Mouse (Mus musculus): ENCODE measurements around the gene Acap1.
"Not testable (repeated sequence)": the region's sequence is repeated elsewhere in the genome, so short reads cannot be mapped to it uniquely, and the experiment has no call there.

The Acap1 gene

DNA sequence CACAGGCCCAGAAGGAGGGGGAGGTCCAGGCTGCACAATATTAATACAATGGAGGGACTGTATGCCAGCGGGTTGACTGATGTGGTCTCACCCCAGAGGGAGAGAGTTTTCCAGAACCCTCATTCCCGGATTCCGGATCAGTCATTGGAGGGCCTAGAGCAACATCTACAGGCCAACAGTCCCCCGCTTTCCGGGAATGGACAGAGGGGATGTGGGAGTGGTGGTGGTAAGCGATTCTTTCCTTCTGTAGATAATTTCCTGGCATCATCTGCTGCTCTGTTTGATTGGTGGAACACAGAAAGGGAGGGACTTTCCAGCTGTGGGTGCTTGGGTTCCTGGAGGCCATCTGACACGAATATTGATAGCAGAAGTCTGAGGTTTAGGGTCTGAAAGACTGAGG is 19.2 kb downstream of the Acap1 start:
- DNase-seq (ENCODE audit: low spot score) = no peak

DNA sequence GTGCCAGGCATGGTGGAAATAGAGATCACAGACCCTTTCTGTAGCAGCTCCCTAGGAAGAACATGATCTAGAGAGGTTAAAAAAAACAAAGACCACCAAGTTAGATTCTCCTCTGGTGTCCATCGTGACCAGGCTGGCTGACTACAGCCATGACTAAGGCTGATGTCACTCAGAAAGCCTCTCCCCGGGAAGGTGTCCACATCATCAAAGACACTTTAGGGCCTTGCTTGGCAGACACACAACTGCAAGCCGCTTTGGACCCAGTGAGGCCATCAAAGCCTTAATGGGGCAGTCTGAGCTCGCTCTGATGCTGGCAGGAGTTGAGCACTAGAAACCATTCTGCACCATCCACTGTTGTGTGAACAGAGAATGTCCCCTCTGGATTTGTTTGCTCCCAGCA is 22.9 kb downstream of the Acap1 start:
- DNase-seq (ENCODE audit: low spot score) = no peak

DNA sequence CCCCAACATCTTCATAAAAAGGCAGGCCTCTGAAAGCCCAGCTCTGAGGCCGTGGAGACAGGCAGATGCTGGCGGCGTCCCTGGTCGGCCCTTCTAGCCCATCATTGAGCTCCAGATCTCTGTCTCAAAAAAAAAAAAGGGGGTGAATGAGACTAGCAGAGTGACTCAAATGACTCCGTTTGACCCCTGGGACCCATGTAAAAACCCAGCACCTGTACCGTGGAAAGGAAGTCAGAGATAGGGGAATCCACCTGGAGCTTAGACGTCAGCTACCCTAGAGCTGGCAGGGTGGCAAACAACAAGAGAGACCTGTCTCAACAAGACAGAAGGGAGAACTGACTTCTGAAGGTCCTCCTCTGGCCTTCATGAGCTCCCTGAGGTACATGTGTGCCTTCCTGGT is 23.5 kb downstream of the Acap1 start:
- DNase-seq (ENCODE audit: low spot score) = no peak

DNA sequence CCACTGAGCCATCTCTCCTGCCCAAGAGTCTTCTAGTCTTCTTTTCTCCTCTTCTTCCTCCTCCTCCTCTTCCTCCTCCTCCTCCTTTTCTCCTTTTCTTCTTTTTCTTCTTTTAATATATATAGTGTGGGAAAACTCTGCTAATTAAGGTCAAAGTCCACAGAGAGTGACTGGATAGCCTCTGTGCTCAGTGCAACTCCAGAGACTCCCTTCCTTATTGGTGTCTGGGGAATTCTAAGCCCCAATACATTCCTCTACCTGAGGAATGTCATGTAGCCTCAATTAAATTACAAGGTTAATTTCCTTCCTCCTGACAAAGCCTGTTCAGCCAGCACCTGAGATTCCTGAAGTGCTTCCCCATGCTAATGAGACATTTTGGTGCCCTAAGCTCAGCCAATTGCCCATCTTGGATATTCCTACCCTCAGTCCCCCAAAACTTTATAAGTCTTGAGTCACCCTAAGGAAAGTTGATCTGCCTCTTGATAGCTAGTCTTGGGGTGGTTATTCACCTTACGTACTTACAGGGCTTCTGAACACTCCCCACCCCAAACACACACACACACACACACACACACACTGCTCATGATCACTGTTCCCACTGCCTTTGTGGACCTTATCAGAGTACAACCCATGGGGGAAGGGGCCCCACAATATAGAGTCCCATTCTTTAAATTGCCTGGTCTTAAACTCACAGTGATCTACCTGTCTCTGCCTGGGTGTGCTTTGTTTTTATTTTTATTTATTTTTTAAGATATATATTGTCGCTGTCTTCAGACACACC is 24.9 kb downstream of the Acap1 start:
- DNase-seq (ENCODE audit: low spot score) = no peak

DNA sequence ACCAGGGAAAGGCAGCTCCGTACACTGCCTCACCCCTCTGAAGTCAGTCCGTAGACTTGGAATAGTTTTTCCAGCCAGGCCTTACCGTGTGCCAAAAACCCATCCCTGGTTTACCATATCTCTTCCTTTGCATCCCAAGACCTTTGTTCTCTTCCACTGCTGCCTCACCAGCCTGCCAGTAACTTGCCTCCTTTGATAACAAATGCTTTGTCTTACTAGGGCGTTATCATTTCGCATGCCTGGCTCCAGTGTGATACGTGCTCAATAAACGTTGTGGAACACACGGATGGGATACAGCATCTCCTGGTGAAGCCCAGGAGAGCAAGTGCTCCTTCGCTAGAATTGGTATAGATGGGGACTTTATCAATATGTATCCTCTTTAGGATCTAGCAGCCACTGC is 28.0 kb downstream of the Acap1 start:
- DNase-seq (ENCODE audit: low spot score) = no peak

DNA sequence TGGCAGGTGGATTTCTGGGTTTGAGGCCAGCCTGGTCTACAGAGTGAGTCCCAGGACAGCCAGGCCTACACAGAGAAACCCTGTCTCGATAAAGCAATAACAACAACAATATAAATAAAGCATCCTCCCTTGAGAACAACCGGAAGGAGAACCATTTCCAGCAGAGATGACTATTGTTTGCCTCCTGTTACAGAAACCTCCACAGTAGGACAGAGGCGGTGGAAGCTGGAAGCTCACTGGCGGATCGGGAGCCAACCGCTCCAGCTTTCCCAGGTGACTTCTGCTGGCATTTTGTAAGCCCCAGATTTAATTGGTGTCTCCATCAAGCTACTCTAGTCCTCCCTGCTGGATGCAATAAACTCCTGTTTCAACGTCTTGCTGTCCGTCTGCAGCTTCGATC is 29.8 kb downstream of the Acap1 start:
- DNase-seq (ENCODE audit: low spot score) = no peak

DNA sequence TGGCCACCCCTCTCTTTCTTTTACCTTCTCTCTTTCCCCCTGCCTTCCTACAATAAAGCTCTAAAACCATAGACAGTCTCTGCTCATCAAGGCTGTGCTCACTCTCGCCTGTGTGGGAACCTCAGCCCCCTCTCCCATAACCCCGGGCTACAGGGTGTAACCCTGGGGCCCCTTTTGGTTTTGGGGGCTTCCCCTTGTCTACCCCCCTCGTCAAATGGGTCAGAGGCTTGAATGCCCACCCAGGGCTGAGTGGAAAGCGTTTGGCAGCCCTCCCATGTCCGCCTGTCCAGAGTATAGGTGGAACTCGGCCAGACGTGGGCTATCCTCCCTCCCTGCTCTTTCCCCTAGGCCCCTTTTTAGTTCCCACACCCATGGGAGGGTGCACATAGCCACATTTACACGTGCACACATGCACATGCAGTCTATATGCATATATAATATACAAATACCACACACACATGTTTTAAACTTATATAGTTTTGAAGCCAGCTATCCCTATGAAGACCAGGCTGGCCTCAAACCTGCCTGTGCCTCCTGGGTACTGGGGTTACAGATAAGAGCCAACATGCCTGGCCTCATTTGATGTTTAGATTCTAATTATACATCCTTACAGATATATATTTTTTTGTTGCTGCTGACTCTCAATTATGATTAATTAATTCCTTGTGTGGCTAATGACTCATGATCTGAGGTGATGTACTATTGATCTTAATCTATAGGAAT is 31.0 kb downstream of the Acap1 start:
- DNase-seq (ENCODE audit: low spot score) = no peak

DNA sequence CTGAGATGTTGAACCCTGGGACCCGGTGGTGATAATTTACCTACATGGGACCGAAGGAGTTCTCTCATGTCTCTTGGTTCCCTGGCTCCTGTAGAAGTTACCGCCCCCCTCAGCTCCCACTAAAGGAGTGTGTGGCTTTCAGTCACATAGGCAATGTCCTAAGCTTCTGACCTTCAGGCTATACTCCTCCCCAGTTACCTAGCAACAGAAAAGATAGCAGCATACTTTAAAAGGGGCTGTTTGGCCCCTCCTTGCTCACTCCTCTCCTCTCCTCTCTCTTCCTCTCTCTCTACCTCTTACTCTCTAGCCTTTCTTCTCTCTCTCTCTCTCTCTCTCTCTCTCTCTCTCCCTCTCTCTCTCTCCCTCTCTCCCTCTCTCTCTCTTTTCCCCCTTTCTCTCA is 31.6 kb downstream of the Acap1 start:
- not testable (repeated sequence) for DNase-seq (ENCODE audit: low spot score)

DNA sequence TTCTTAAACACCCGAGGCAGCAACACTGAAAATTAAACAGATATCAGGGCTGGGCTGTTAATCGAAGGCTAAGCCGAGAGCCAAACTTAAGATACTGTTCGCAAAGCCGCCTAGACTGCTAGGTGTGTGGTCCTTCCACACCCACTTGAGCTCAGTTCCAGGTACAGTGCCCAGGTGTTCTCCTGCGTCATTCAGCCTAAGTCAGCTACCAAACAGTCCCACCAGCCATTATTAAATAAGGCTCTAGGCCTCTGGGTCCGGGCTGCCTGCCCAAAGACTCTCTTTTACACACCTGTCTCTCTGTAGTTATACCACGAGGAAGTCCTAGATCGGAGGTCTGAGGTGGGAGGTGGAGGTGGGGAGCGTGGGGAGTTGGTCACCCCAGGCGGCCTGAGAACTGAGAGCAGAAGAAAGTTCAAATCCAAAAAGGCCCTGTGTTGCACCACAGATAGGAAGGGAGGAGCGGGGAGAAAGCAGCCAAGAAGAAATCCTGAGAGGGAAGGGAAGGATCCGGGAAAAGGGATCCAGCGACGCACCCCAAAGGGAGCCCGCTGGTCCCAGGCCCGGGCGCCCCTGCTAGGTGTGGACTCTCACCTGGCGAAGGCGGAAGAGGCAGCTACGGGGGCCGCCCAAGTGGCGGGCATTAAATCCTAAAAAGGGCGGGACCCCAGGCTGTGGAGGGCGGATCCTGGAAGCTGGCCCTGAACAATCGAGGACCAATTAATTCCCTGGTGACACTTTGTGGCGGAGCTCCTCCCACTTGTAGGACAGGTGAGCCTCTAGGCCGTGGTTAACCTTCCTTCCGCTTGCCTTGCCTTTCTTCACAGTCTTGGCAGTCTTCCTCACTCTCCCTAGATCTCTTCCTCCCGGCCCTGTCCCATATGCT is 37.0 kb downstream of the Acap1 start, which contains the start of gene Tnk1:
TSS of gene Tnk1 (minus strand) at position 618 of the 886 bp plus-strand sequence.
- no peak for DNase-seq (ENCODE audit: low spot score)

DNA sequence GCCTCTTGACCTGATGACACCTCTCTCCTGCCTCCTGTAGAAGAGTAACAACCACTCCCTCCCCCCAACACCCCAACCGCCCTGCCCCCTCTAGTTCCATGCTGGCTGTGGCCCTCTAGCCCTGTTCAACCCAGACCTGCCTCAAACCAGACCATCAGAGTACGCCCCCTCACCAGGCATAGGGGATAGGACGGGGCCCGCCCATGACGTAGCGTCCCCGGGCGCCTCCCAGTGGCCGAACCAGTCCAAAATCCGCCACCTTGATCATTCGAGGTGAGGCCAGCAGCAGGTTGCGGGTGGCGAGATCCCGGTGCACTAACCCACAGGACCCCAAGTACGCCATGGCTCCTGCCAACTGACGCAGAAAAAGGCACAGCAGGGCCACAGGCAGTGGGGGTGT is 40.0 kb downstream of the Acap1 start:
- peak; percentile 74 for DNase-seq (ENCODE audit: low spot score)

DNA sequence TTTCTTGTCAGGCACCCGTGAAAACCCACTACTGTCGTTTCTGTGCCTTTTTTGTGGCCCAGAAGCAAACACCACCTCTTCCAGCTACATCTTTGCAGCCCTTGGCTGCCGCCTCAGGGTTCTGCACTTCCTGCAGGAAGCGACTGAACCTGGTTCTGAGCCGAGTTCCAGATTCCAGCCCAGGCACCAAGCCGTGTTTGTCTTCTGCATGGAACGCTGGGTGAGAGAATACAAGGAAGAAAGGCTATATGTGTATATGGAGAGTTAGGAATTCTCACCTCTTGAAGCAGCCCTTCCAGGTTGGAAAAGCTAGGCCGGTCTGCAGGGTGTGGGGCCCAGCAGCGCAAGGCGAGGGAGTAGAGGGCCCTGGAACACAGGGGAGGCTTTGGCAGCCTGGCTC is 40.7 kb downstream of the Acap1 start:
- no peak for DNase-seq (ENCODE audit: low spot score)

DNA sequence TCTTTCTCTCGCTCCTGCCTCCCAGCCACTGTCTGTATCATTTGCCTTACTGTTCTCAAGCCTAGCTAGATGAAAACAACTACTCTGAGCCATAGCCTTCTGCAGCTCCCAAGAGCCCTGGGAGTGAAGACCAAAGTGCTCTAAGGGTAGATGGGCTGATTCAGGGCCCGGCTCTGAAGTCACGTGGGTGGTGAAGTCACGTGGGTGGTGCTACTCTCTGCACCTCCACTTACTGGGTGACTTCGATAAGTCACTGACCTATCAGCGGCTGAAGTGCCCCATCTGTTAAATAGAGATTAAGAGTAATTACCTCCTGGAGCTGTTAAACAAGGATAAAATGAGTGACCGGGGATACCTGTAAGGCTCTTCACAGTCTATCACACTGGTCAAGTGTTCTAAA is 41.3 kb downstream of the Acap1 start:
- DNase-seq (ENCODE audit: low spot score) = no peak

DNA sequence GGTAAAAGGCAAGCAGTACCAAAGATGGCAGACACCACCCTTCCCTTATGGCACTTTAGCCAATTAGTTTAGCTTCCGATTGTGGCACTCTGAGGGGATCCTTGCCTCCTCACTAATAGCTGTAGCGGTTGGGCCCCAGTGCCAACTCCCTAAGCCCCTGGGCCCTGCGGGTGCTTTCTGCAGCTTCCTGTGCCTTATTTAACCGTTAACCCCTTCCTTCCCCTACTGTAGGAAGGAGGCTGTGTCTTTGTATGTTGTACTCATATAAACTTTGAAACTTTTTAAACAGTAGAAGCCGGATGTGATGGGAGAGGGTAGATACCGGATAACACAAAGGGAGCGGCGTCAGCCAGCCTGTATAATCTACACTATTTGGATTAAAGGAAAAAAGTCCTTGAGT is 44.6 kb downstream of the Acap1 start:
- DNase-seq (ENCODE audit: low spot score) = no peak

DNA sequence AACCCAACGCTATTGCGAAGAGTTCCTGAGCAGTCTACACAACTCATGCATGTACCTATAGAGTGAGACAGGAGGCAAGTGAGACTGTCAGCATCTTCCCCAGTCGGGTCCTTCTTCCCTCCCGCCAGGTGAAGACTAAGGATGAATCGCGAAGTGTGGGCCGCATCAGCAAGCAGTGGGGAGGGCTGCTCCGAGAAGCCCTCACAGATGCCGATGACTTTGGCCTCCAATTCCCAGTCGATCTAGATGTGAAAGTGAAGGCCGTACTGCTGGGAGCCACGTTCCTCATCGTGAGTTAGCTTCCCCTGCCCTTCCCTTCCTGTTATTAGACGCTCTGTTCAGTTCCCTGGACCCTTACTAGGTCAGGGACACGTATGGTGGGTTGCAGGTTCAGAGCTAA is 45.5 kb downstream of the Acap1 start:
- DNase-seq (ENCODE audit: low spot score) = no peak

DNA sequence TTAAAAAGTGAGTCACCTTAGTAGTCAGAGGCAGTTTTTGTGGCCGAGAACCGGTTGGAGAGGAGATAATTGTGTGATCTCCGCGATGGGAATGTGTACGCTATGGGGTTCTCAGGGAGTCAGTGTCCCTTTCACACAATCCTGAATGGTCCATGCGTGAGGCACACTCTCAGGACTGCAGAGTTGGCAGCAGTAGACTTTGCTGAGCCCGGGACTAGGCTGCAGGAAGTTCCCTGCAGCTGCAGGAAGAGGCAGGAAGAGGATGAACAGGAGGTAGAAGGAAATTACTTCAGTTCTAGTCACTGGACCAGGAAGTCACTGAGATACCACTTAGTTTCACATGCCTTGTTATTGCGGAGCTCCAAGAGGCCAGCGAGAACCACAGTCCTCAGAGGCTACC is 46.2 kb downstream of the Acap1 start:
- DNase-seq (ENCODE audit: low spot score) = no peak

DNA sequence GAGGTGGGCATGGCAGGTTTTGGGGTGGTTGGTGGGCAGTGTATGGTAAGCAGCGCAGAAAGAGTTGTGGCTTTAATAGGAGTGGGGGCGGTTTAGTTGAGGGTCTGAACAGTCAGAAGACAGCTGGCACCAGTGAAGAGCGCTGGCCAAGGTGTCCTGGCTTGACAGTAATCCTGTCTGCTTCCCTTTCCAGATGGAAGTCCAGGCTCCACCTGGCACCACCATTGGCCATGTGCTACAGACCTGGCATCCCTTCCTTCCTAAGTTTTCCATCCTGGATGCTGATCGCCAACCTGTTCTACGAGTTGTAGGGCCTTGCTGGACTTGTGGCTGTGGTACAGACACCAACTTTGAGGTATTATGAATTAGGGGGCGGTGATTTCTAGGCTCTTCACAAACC is 47.3 kb downstream of the Acap1 start:
- DNase-seq (ENCODE audit: low spot score) = no peak

DNA sequence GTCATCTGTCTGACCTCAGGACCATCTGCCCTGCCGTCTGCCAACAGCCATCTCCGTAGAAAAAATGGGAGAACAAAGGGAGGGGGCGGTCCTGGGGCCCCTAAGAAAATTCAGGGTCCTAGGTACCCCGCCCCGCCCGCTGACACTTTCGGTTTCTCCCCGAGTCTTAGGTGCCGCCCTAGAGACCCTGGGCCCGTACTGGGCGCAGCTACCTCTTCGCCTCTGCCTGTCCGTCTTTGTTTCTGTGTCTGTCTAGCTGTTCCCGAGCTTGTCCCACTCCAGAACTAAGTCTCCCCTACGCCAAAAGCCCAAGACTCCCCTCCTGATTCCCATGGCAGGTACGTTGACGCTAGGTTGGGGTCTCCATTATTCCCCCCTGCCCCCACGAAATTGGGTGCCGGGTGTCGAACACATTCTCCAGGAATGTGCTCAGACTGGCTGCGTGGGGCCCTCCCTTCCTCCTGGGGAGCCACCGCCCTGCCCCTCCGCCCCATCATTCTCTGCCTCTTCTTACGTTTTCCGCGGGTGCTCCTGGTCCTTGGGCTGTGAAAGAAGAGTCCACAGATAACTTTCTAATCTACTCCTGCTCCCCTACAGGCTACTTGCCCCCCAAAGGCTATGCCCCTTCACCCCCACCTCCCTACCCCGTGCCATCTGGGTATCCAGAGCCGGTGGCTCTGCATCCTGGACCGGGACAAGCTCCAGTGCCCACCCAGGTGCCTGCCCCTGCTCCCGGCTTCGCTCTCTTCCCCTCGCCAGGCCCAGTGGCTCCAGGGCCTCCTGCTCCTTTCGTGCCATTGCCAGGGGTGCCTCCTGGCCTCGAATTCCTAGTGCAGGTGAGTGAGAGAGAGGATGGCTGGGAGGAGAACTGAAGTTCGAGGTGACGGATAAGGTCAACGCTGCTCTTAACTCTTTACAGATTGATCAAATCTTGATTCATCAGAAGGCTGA is 48.3 kb downstream of the Acap1 start:
- DNase-seq (ENCODE audit: low spot score) = no peak

DNA sequence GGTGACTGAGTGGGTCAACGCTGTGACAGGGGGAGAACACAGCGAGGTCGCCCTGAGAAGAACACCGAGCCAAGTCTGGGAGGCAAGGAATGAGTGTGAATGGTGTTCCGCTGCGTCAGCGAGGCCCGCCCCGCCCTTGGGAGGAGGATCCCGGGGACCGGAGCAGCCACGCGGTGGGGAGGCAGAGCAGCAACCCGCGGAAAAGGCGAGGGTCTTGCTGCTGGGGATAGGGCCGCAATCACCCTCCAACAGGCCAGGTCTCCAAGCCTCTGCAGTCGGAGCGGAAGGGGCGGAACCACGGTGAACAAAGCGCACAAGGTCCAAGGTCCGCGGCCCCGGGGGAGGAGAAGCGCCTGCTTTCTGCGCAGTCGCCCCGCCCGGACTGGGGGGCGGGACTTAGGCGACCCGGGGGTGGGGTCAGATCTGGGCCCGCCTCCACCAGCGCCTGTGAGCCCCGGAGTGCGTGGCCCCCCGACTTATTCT is 49.1 kb downstream of the Acap1 start, which contains the start of gene Plscr3:
TSS of gene Plscr3 (plus strand) at position 179 of the 483 bp plus-strand sequence.
- peak; percentile 95 for DNase-seq (ENCODE audit: low spot score)

DNA sequence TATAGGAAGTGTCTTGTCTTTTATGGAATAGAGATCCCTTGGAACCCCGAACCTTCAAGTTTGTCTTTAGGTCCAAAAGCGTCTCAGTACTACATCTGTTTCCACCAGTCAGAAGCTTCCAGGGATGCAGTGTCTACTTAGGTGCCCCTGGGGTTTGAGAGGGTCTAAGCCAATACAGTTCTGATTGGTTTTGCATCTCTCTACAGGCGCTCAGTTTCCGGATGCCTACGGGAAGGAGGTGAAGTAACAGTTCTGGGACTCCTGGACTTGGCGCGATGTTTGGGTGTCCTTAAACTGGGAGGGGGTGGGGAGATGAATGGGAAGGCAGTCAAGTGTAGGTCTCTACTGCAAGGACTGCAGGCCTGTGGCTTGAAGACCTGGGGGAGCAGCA is 56.6 kb downstream of the Acap1 start:
- DNase-seq (ENCODE audit: low spot score) = no peak

DNA sequence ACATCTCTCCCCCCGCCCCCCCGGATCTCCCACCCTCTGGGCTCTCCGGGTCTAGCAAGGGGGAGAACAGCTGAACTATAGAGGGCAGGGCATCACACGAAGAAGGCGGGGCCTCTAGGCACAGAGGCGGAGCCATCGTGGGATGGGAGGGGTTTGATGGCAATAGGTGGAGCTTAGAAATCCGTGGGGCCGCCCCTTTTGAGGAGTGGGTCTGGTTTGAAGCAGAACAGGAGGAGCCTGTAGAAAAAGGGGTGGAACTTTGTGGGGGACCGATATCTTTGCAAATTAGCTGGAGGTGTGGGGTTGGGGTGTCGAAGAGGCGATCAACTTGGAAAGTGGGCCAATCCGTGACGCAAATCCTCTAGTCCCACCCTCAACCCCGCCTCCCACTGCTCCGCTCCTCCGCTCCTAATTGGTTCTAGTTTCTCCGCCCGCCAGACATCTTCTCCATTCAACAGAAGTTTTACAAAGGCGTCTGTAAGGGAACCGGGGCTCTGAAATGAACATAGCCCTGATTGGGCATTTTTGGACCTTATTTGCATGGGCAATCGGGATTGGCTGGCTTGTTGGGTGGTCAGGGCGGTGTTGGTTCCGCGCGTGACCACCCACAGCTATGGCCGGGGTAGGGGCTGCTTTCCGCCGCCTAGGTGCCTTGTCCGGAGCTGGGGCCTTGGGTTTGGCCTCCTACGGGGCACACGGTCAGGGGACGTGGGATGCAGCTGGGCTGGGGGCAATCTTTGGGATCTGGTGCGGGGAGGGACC is 57.2 kb downstream of the Acap1 start, which contains the start of gene Tmem256:
TSS of gene Tmem256 (plus strand) at position 563 of the 762 bp plus-strand sequence.
- peak; percentile 98 for DNase-seq (ENCODE audit: low spot score)
